Mouse (Mus musculus) forebrain, embryonic 13.5 days (tissue): ENCODE data around the gene C1qtnf3. TPM values are rescaled to one million over a fixed set of nuclear protein-coding genes. Genes with fewer than 3 reads are reported as not detected.
A peak's percentile ranks its signal among the peaks of the same experiment; 100 is the strongest.
"Not testable (repeated sequence)": the region's sequence is repeated elsewhere in the genome, so short reads cannot be mapped to it uniquely, and the experiment has no call there.

Source experiments
- ATAC-seq: fragments of 200-750 bp; cut with Nextera tagmentation; 2 replicates; pipeline ENCODE4 v1.8.0; 2017
- H3K27ac ChIP-seq: fragments of 300-500 bp; sonication (generic); 2 replicates; pipeline ENCODE4 v1.5.1; 2015; ENCODE audit warnings: inconsistent platforms, mild to moderate bottlenecking, moderate library complexity
- H3K27me3 ChIP-seq: fragments of 300-500 bp; sonication (generic); 2 replicates; pipeline ENCODE4 v1.6.1; 2015; ENCODE audit warnings: mild to moderate bottlenecking, inconsistent platforms
- H3K36me3 ChIP-seq: fragments of 300-500 bp; sonication (generic); 2 replicates; pipeline ENCODE4 v1.6.1; 2015; ENCODE audit warnings: mild to moderate bottlenecking, inconsistent platforms; ENCODE audit not compliant: poor library complexity, severe bottlenecking
- H3K4me1 ChIP-seq: fragments of 300-500 bp; sonication (generic); 2 replicates; pipeline ENCODE4 v1.6.1; 2015; ENCODE audit warnings: inconsistent platforms
- H3K4me2 ChIP-seq: fragments of 300-500 bp; sonication (generic); 2 replicates; pipeline ENCODE4 v1.6.1; 2015; ENCODE audit warnings: inconsistent platforms, mild to moderate bottlenecking, moderate library complexity
- H3K4me3 ChIP-seq: fragments of 300-500 bp; sonication (generic); 2 replicates; pipeline ENCODE4 v1.5.1; 2015; ENCODE audit warnings: mild to moderate bottlenecking, inconsistent platforms
- H3K9ac ChIP-seq: fragments of 300-500 bp; sonication (generic); 2 replicates; pipeline ENCODE4 v1.6.1; 2015; ENCODE audit warnings: mild to moderate bottlenecking, inconsistent platforms
- H3K9me3 ChIP-seq: fragments of 300-500 bp; sonication (generic); replicated peaks from 2 replicates; pipeline ENCODE4 v1.6.1; 2016; ENCODE audit warnings: inconsistent platforms
- WGBS: fragments of 180-500 bp; shearing (Covaris S2); methylation state at CpG from one replicate; pipeline ENCODE4 v1.1.7; 2015; 5-methylcytosine and 5-hydroxymethylcytosine counted together
- polyA plus RNA-seq: library from polyadenylated mRNA; unstranded; fragments of >200 nt; fragmentation: Nextera tagmentation; extraction: Ambion mirVana; gene quantifications from 2 replicates; pipeline ENCODE4 v1.2.1, GENCODE M21; 2015

C1qtnf3 gene
- polyA plus RNA-seq, 1 experiment from 2014 or later = 0.13 TPM

- H3K4me2 ChIP-seq = no peak overlapping the region
- no peaks in the 10 kb centered on the region for H3K27me3 ChIP-seq
- no peaks in the 10 kb centered on the region for H3K4me1 ChIP-seq
- H3K4me3 ChIP-seq = no peak overlapping the region
- H3K36me3 ChIP-seq = no peaks in the 10 kb centered on the region
- 80% methylated on average over 3 of the region's 3 CpGs for WGBS
- no peak overlapping the region for H3K9ac ChIP-seq
- no peaks in the 10 kb centered on the region for H3K9me3 ChIP-seq
- H3K27ac ChIP-seq = no peak overlapping the region
- ATAC-seq = no peak
Observed at GRCm38 (mm10) chr15:10969439-10969838, 17.3 kb downstream of the C1qtnf3 start.

- Histone ChIP-seq H3K4me3 (no peak overlapping the region), H3K4me2 (no peak overlapping the region), H3K4me1 (no peaks in the 10 kb centered on the region), H3K27me3 (no peaks in the 10 kb centered on the region), H3K36me3 (no peaks in the 10 kb centered on the region), H3K27ac (no peak overlapping the region), H3K9ac (no peak overlapping the region), H3K9me3 (no peaks in the 10 kb centered on the region)
- 87% methylated on average over 5 of the region's 5 CpGs for WGBS
- ATAC-seq = no peak
Observed at GRCm38 (mm10) chr15:10970777-10971176, 18.6 kb downstream of the C1qtnf3 start.

- no peak overlapping the region for H3K4me3 ChIP-seq
- H3K27me3 ChIP-seq = no peaks in the 10 kb centered on the region
- H3K4me2 ChIP-seq = no peak overlapping the region
- ATAC-seq = no peak
- H3K9me3 ChIP-seq = no peaks in the 10 kb centered on the region
- no peak overlapping the region for H3K9ac ChIP-seq
- H3K27ac ChIP-seq = no peak overlapping the region
- peaks cover under 1% of the 10 kb centered on the region; the same call in 1 of the 2 replicates for H3K4me1 ChIP-seq
- H3K36me3 ChIP-seq = no peaks in the 10 kb centered on the region
Observed at GRCm38 (mm10) chr15:10977151-10977550, 25.0 kb downstream of the C1qtnf3 start.

GRCm38 (mm10) chr15:10980712-10981111, 28.6 kb downstream of the C1qtnf3 start:
- no peak overlapping the region for H3K4me3 ChIP-seq
- H3K36me3 ChIP-seq = no peaks in the 10 kb centered on the region
- H3K27ac ChIP-seq = no peak overlapping the region
- peak overlapping the region; percentile 67 for H3K4me2 ChIP-seq
- no peaks in the 10 kb centered on the region for H3K9me3 ChIP-seq
- H3K9ac ChIP-seq = no peak overlapping the region
- H3K27me3 ChIP-seq = no peaks in the 10 kb centered on the region
- peaks cover 5% of the 10 kb centered on the region; the same call in 1 of the 2 replicates for H3K4me1 ChIP-seq
- ATAC-seq = no peak
- 65% methylated on average over 2 of the region's 2 CpGs for WGBS

GRCm38 (mm10) chr15:10981377-10982063, 29.4 kb downstream of the C1qtnf3 start, which contains the start of gene Amacr:
Gene Amacr (plus strand): TSS chr15:10981756.
- Histone ChIP-seq H3K36me3 (no peaks in the 10 kb centered on the region), H3K27me3 (no peaks in the 10 kb centered on the region), H3K27ac (peak within 1 kb of the TSS; percentile 78), H3K9me3 (no peaks in the 10 kb centered on the region), H3K4me1 (peaks cover 5% of the 10 kb centered on the region; the same call in 1 of the 2 replicates), H3K9ac (peak within 1 kb of the TSS; percentile 78), H3K4me2 (peak within 1 kb of the TSS; percentile 67), H3K4me3 (peak within 1 kb of the TSS; percentile 67)
- ATAC-seq = peak; percentile 99
- under 1% methylated on average over 50 of the region's 52 CpGs for WGBS

- H3K4me3 ChIP-seq = peak overlapping the region; percentile 67
- no peak for ATAC-seq
- no peaks in the 10 kb centered on the region for H3K9me3 ChIP-seq
- peak overlapping the region; percentile 78 for H3K9ac ChIP-seq
- H3K4me1 ChIP-seq = peaks cover 5% of the 10 kb centered on the region; the same call in 1 of the 2 replicates
- H3K4me2 ChIP-seq = peak overlapping the region; percentile 67
- no peaks in the 10 kb centered on the region for H3K36me3 ChIP-seq
- 7% methylated on average over 6 of the region's 6 CpGs for WGBS
- H3K27ac ChIP-seq = peak overlapping the region; percentile 78
- no peaks in the 10 kb centered on the region for H3K27me3 ChIP-seq
Observed at GRCm38 (mm10) chr15:10982064-10982435, 29.9 kb downstream of the C1qtnf3 start.

GRCm38 (mm10) chr15:10985756-10986155, 33.6 kb downstream of the C1qtnf3 start:
- Histone ChIP-seq H3K4me2 (no peak overlapping the region), H3K4me1 (peaks cover 5% of the 10 kb centered on the region; the same call in 1 of the 2 replicates), H3K27ac (no peak overlapping the region), H3K27me3 (no peaks in the 10 kb centered on the region), H3K4me3 (no peak overlapping the region), H3K36me3 (no peaks in the 10 kb centered on the region), H3K9me3 (no peaks in the 10 kb centered on the region), H3K9ac (no peak overlapping the region)
- no peak for ATAC-seq
- 83% methylated on average over 6 of the region's 6 CpGs for WGBS

- not testable (repeated sequence) for ATAC-seq, H3K4me3 ChIP-seq, H3K4me2 ChIP-seq, H3K36me3 ChIP-seq, H3K9ac ChIP-seq, H3K27ac ChIP-seq, H3K4me1 ChIP-seq, H3K27me3 ChIP-seq, H3K9me3 ChIP-seq
- 75% methylated on average over 2 of the region's 2 CpGs for WGBS
Observed at GRCm38 (mm10) chr15:10986477-10986876, 34.3 kb downstream of the C1qtnf3 start.

- no peak overlapping the region for H3K9ac ChIP-seq
- no peaks in the 10 kb centered on the region for H3K36me3 ChIP-seq
- H3K4me2 ChIP-seq = no peak overlapping the region
- H3K27ac ChIP-seq = no peak overlapping the region
- no peaks in the 10 kb centered on the region for H3K27me3 ChIP-seq
- 54% methylated on average over 2 of the region's 2 CpGs for WGBS
- no peaks in the 10 kb centered on the region for H3K4me1 ChIP-seq
- no peaks in the 10 kb centered on the region for H3K9me3 ChIP-seq
- H3K4me3 ChIP-seq = no peak overlapping the region
- ATAC-seq = no peak
Observed at GRCm38 (mm10) chr15:10990411-10990810, 38.3 kb downstream of the C1qtnf3 start.

- H3K4me2 ChIP-seq = no peak overlapping the region
- no peaks in the 10 kb centered on the region for H3K36me3 ChIP-seq
- H3K4me1 ChIP-seq = no peaks in the 10 kb centered on the region
- WGBS = 95% methylated on average over 1 of the region's 1 CpGs
- no peaks in the 10 kb centered on the region for H3K9me3 ChIP-seq
- no peak for ATAC-seq
- no peak overlapping the region for H3K9ac ChIP-seq
- H3K4me3 ChIP-seq = no peak overlapping the region
- no peak overlapping the region for H3K27ac ChIP-seq
- no peaks in the 10 kb centered on the region for H3K27me3 ChIP-seq
Observed at GRCm38 (mm10) chr15:10991566-10991965, 39.4 kb downstream of the C1qtnf3 start.

GRCm38 (mm10) chr15:10999832-11000231, 47.7 kb downstream of the C1qtnf3 start:
- no peak overlapping the region for H3K4me3 ChIP-seq
- ATAC-seq = peak; percentile 53; the same call in 1 of the 2 replicates
- no peaks in the 10 kb centered on the region for H3K27me3 ChIP-seq
- no peaks in the 10 kb centered on the region for H3K36me3 ChIP-seq
- no peaks in the 10 kb centered on the region for H3K9me3 ChIP-seq
- H3K27ac ChIP-seq = no peak overlapping the region
- H3K4me2 ChIP-seq = no peak overlapping the region
- no peak overlapping the region for H3K9ac ChIP-seq
- 54% methylated on average over 5 of the region's 5 CpGs for WGBS
- no peaks in the 10 kb centered on the region for H3K4me1 ChIP-seq

- H3K36me3 ChIP-seq = no peaks in the 10 kb centered on the region
- H3K27ac ChIP-seq = no peak within 1 kb of the TSS
- no peak within 1 kb of the TSS for H3K4me3 ChIP-seq
- no peak within 1 kb of the TSS for H3K9ac ChIP-seq
- H3K4me1 ChIP-seq = no peaks in the 10 kb centered on the region
- H3K27me3 ChIP-seq = no peaks in the 10 kb centered on the region
- no peak within 1 kb of the TSS for H3K4me2 ChIP-seq
- WGBS = 59% methylated on average over 7 of the region's 7 CpGs
- H3K9me3 ChIP-seq = no peaks in the 10 kb centered on the region
- ATAC-seq = no peak
Observed at GRCm38 (mm10) chr15:11000421-11000820, 48.3 kb downstream of the C1qtnf3 start, which contains the start of gene Slc45a2. Gene Slc45a2 (plus strand): TSS chr15:11000721.

GRCm38 (mm10) chr15:11003791-11004190, 51.7 kb downstream of the C1qtnf3 start:
- no peak for ATAC-seq
- 87% methylated on average over 4 of the region's 4 CpGs for WGBS
- H3K9ac ChIP-seq = no peak overlapping the region

More at GRCm38 (mm10) chr15:11003791-11004190, 51.7 kb downstream of the C1qtnf3 start:
- no peaks in the 10 kb centered on the region for H3K9me3 ChIP-seq
- no peak overlapping the region for H3K27ac ChIP-seq
- H3K4me1 ChIP-seq = no peaks in the 10 kb centered on the region
- H3K4me3 ChIP-seq = no peak overlapping the region
- no peaks in the 10 kb centered on the region for H3K36me3 ChIP-seq
- no peak overlapping the region for H3K4me2 ChIP-seq
- H3K27me3 ChIP-seq = no peaks in the 10 kb centered on the region
